Mouse (Mus musculus) C2C12 (cell line): ENCODE data around the gene Olfr171.
"Not testable (repeated sequence)": the region's sequence is repeated elsewhere in the genome, so short reads cannot be mapped to it uniquely, and the experiment has no call there.

Source experiments
- CTCF ChIP-seq: IDR thresholded peaks from one replicate; pipeline ENCODE4 v1.5.1; 2011; ENCODE audit not compliant: control insufficient read depth, insufficient read depth, insufficient read length
- MYOD1 ChIP-seq: IDR thresholded peaks from one replicate; pipeline ENCODE4 v1.6.1; 2011; ENCODE audit warnings: low read depth; ENCODE audit not compliant: control insufficient read depth, insufficient read length

DNA sequence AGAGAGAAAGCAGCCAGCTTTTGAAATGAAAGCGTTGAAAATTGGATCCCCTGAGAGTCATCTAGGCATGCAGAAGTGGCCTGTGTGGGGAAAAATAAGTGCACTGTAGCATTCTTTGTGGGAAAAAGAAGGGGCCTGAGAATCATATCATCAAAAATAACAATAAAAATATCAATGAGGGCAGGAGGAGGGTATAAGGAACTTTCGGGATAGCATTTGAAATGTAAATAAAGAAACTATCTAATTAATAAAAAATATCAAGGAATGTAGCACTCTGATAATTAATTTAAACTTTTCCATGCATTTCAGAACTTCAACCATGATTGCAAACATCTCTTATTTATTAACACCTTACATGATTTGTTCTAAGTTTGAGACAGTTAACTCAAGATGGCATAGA, 17.9 kb downstream of the Olfr171 start, which contains the start of gene Olfr170:
- not testable (repeated sequence) for TF ChIP-seq CTCF, MYOD1
